Mouse (Mus musculus) heart, adult 2 months (tissue): Measurements from ENCODE around the gene H2afy. TPM values are rescaled to one million over a fixed set of nuclear protein-coding genes. Genes with fewer than 3 reads are reported as not detected.
"Not testable (repeated sequence)": the region's sequence is repeated elsewhere in the genome, so short reads cannot be mapped to it uniquely, and the experiment has no call there.

Source experiments
- DNase-seq, 2 experiments: peaks; one replicate each; pipeline ENCODE4 v3.0.0; 2021
- H3K27ac ChIP-seq: fragments of 200-600 bp; 2 replicates; pipeline ENCODE4 v1.8.1; 2022
- H3K27me3 ChIP-seq: fragments of 200-500 bp; 2 replicates; pipeline ENCODE4 v1.6.1; 2012; ENCODE audit warnings: mild to moderate bottlenecking, low read length, inconsistent platforms, mixed read lengths; ENCODE audit not compliant: control insufficient read depth, insufficient read depth
- H3K36me3 ChIP-seq: fragments of 200-500 bp; 2 replicates; pipeline ENCODE4 v1.6.1; 2012; ENCODE audit warnings: low read length, inconsistent platforms; ENCODE audit not compliant: control insufficient read depth, insufficient read depth
- H3K4me1 ChIP-seq: fragments of 200-500 bp; 2 replicates; pipeline ENCODE4 v1.6.1; 2011; ENCODE audit warnings: low read length; ENCODE audit not compliant: control insufficient read depth, insufficient read depth
- H3K4me3 ChIP-seq: fragments of 200-600 bp; 2 replicates; pipeline ENCODE4 v1.8.1; 2022
- H3K79me2 ChIP-seq: fragments of 200-500 bp; replicated peaks from 2 replicates; pipeline ENCODE4 v1.6.1; 2012; ENCODE audit warnings: mild to moderate bottlenecking, inconsistent platforms, low read length, moderate library complexity, mixed read lengths; ENCODE audit not compliant: control insufficient read depth, insufficient read depth
- H3K9ac ChIP-seq: fragments of 200-500 bp; 2 replicates; pipeline ENCODE4 v1.6.1; 2012; ENCODE audit warnings: low read depth, mild to moderate bottlenecking, control low read depth, inconsistent platforms, low read length, mixed read lengths
- CTCF ChIP-seq: fragments of 200-600 bp; IDR thresholded peaks from 2 replicates; pipeline ENCODE4 v1.8.1; 2022; ENCODE audit warnings: antibody characterized with exemption, mild to moderate bottlenecking, moderate library complexity
- EP300 ChIP-seq: fragments of 200-500 bp; IDR thresholded peaks from 2 replicates; pipeline ENCODE4 v1.6.1; 2011; ENCODE audit warnings: low read depth, low read length, control low read depth; ENCODE audit not compliant: insufficient read depth
- POLR2A ChIP-seq: fragments of 200-500 bp; IDR thresholded peaks from 2 replicates; pipeline ENCODE4 v1.6.1; 2011; ENCODE audit warnings: mild to moderate bottlenecking, low read depth, low read length, control low read depth; ENCODE audit not compliant: insufficient read depth
- WGBS: fragments of 180-500 bp; shearing (Covaris S2); methylation state at CpG from one replicate; pipeline ENCODE4 v1.1.7; 2018; 5-methylcytosine and 5-hydroxymethylcytosine counted together
- intact Hi-C: fragments of 180-260 bp; cut with DNase I; formaldehyde crosslinking; loops from one replicate; pipeline ENCODE4 v1.15.1; 2025
- polyA plus RNA-seq: library from polyadenylated mRNA; depleted of rRNA; stranded (reverse); fragments of >200 nt; gene quantifications from 2 replicates; pipeline ENCODE4 v1.2.3, GENCODE M21; 2012; rRNA removed
- total RNA-seq, 2 experiments: library from RNA; stranded (reverse); gene quantifications; 2 replicates each; pipeline ENCODE4 v1.2.3; 2021

The H2afy gene
- total and polyA plus RNA-seq, 3 experiments = 34.9 to 49.6 (median 43.3) TPM

DNA sequence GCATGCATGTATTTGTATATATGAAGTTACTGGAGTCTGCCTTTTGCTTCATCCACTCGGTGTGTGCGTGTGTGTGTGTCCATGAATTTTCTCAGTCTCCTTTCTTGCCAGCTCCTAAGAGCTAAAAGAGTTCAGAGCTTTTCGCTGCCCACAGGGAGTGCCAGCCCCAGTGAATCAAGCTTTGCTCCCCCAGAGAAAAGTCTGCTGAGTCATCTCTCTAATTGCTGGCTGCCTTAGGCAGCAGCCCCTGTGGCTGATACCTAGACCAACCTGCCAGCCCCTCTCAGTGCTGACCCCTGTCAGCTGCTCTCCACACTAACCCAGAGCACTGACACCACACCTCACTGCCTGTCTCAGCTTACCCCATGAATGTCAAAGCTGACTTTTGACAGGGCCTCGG is 107.2 kb downstream of the H2afy start:
- H3K36me3 ChIP-seq = no peaks in the 10 kb centered on the region
- 78% methylated on average over 4 of the region's 4 CpGs for whole genome bisulfite sequencing
- no peaks in the 10 kb centered on the region for H3K4me1 ChIP-seq
- H3K27ac ChIP-seq = no peak overlapping the region
- H3K4me3 ChIP-seq = no peak overlapping the region
- H3K27me3 ChIP-seq = no peaks in the 10 kb centered on the region
- H3K9ac ChIP-seq = no peak overlapping the region
- H3K79me2 ChIP-seq = no peaks in the 10 kb centered on the region
- DNase-seq = no peak
- intact Hi-C loops = no loop called here
- no peak for TF ChIP-seq EP300
- TF ChIP-seq CTCF = no peak

DNA sequence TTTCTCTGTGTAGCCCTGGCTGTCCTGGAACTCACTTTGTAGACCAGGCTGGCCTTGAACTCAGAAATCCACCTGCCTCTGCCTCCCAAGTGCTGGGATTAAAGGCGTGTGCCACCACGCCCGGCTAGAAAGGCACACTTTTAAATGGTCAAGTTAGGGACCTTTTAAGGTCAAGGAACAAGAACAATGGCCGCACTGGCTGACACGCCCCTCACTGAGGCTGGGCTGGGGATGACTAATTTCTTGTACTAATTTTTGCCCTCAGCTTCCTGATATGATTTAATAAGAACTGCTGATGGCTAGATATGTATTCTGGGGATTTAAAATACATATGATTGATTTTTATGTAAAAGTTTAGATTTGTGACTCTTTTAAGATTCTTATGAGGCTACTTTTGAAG is 108.2 kb downstream of the H2afy start:
- H3K27ac ChIP-seq, H3K4me1 ChIP-seq, H3K9ac ChIP-seq, H3K79me2 ChIP-seq, DNase-seq, H3K4me3 ChIP-seq, H3K36me3 ChIP-seq, H3K27me3 ChIP-seq, intact Hi-C loops: not testable (repeated sequence)
- 78% methylated on average over 5 of the region's 5 CpGs for WGBS

DNA sequence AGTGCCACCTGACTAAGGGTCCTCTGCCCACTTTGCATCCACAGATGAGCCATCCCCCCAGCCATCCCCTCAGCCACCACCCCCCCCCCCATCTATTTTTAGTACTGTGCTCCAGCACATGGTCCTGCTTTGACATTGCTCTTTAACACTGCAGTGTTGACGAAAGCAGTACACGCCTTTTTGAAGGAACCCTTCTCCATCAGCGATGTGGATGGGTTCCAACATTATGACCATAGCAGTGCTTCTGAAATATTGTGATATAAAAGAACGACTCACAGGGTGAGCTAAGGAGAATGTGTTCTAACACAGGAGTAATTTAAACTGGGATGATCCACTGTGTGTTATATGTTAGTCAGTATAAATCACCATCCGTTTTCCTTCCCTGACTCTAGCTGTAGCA is 109.5 kb downstream of the H2afy start:
- whole genome bisulfite sequencing = 55% methylated on average over 5 of the region's 5 CpGs
- Histone ChIP-seq H3K4me1 (no peaks in the 10 kb centered on the region), H3K27me3 (no peaks in the 10 kb centered on the region), H3K79me2 (no peaks in the 10 kb centered on the region), H3K4me3 (no peak overlapping the region), H3K27ac (no peak overlapping the region), H3K9ac (no peak overlapping the region), H3K36me3 (no peaks in the 10 kb centered on the region)
- TF ChIP-seq EP300 (no peak), POLR2A (no peak), CTCF (no peak)
- intact Hi-C loops = no loop called here
- DNase-seq = no peak

DNA sequence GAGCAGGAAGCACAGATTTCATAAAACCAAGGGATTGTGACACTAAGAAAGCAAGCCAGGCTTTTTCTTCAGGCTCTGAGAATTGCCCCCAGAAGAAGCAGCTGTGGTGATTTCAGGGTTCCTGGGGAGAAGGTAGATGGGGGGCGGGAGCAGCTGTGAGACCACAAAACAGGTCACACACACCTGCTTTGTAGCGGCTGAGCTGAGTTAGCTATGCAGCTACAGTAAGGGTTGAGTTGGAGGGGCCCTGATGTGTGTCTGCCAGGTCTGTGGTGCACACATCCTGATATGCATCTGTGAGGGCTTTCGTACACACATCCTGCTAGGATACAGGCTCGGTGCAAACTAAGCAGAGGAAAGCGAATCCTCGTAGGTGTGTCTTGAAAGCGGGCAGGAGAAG is 110.1 kb downstream of the H2afy start:
- Histone ChIP-seq H3K4me3 (no peak overlapping the region), H3K4me1 (no peaks in the 10 kb centered on the region), H3K27ac (no peak overlapping the region), H3K27me3 (no peaks in the 10 kb centered on the region), H3K9ac (no peak overlapping the region), H3K36me3 (no peaks in the 10 kb centered on the region), H3K79me2 (no peaks in the 10 kb centered on the region)
- intact Hi-C loops = no loop called here
- 64% methylated on average over 7 of the region's 7 CpGs for WGBS
- TF ChIP-seq POLR2A (no peak), CTCF (no peak), EP300 (no peak)
- no peak for DNase-seq

DNA sequence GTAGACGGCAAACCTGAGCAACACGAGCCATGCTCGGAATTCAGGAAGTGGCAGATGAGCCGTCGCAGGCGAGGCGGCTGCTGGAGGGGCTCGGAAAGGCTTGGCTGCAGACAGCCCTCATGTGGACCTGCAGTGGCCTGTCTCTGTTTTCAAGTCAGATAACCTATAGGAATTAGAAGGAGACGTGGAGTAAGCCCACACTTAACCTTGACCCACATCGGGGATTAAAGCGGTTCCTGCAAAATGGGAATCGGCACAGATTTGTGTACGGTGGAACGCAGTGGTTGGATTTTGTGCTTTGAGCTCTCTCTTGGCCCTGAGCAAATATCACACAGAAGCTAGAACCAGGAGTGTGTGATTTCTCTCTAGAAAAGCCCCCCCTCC is 111.1 kb downstream of the H2afy start:
- TF ChIP-seq CTCF (no peak), EP300 (no peak), POLR2A (no peak)
- Histone ChIP-seq H3K79me2 (no peaks in the 10 kb centered on the region), H3K36me3 (no peaks in the 10 kb centered on the region), H3K4me1 (no peaks in the 10 kb centered on the region), H3K4me3 (no peak overlapping the region), H3K27ac (no peak overlapping the region), H3K9ac (no peak overlapping the region), H3K27me3 (no peaks in the 10 kb centered on the region)
- intact Hi-C loops = no loop called here
- DNase-seq = no peak
- WGBS = 56% methylated on average over 14 of the region's 14 CpGs

DNA sequence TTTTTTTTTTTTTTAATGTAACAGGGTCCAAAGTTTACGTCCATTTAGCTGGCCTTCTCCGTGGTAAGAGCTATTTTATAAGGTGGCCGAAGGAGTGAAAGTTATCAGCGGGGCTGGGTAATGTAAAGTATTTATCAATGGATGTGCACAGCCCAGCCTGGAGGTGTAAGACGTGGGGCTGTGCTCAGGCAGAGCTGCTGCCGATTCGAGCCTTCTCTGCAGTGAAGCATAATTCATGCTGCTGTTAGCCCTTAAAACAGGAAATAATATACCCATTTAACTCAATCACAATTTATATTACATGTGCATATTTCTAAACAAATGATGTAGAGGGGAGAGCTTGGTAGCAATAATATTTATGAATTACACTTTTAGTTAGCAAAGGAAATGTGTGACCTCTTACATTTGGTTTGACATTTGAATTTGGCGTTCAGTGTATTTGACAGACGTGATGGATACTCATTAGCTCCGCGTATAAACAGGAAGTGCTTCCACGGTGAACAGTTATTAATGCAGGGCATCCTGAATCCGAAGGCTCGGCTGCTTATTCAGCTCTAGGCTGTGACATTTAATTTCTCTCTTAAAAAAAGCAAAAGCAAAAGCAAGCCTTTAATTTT is 111.6 kb downstream of the H2afy start:
- 50% methylated on average over 14 of the region's 14 CpGs for WGBS
- TF ChIP-seq EP300 = no peak
- no peak for TF ChIP-seq CTCF
- no peak for TF ChIP-seq POLR2A
- intact Hi-C loops = no loop called here

More for the DNA sequence above, 111.6 kb downstream of the H2afy start:
- H3K79me2 ChIP-seq = no peaks in the 10 kb centered on the region
- H3K4me3 ChIP-seq = no peak overlapping the region
- no peak overlapping the region for H3K9ac ChIP-seq
- H3K27ac ChIP-seq = no peak overlapping the region
- no peak for DNase-seq
- H3K4me1 ChIP-seq = no peaks in the 10 kb centered on the region
- no peaks in the 10 kb centered on the region for H3K27me3 ChIP-seq
- no peaks in the 10 kb centered on the region for H3K36me3 ChIP-seq

Other genes starting within 250 kb of the H2afy start
- gene Tifab, start 42.5 kb upstream of the H2afy start, total RNA-seq = 1 to 10 TPM; 1.1 to 1.2 TPM
- 1.7 and 2.1 TPM in 2 replicates for gene Tifab, start 42.5 kb upstream of the H2afy start, polyA plus RNA-seq
- not detected for gene Neurog1, start 115.8 kb upstream of the H2afy start, total RNA-seq
- not detected in 2 replicates for gene Neurog1, start 115.8 kb upstream of the H2afy start, polyA plus RNA-seq
- gene Cxcl14, start 160.2 kb upstream of the H2afy start, total RNA-seq = 1 to 10 TPM; 5.5 to 6.2 TPM
- gene Cxcl14, start 160.2 kb upstream of the H2afy start, polyA plus RNA-seq = 15.7 and 22.1 TPM in 2 replicates